Mouse (Mus musculus): ENCODE measurements around the gene Lrfn1. TPM values are rescaled to one million over a fixed set of nuclear protein-coding genes. Genes with fewer than 3 reads are reported as not detected.

The Lrfn1 gene
- polyA plus RNA-seq, 1 experiment from 2014 or later, result 0.15 TPM

Other genes with a start within 250 kb of the Lrfn1 start
- gene Eid2, start 184.1 kb upstream of the Lrfn1 start, polyA plus RNA-seq (2015; fragmentation: Nextera tagmentation; extraction: Ambion mirVana), result 0.28 and 0.40 TPM in 2 replicates
- gene Eid2b, start 174.2 kb upstream of the Lrfn1 start, polyA plus RNA-seq (2015; fragmentation: Nextera tagmentation; extraction: Ambion mirVana), result 2.5 and 2.6 TPM in 2 replicates
- gene Selenov, start 160.8 kb upstream of the Lrfn1 start, polyA plus RNA-seq (2015; fragmentation: Nextera tagmentation; extraction: Ambion mirVana), result not detected in 2 replicates
- gene Dll3, start 149.7 kb upstream of the Lrfn1 start, polyA plus RNA-seq (2015; fragmentation: Nextera tagmentation; extraction: Ambion mirVana), result 0.06 and 0.07 TPM in 2 replicates
- gene Timm50, start 139.9 kb upstream of the Lrfn1 start, polyA plus RNA-seq (2015; fragmentation: Nextera tagmentation; extraction: Ambion mirVana), result 114 and 118 TPM in 2 replicates
- 35.2 and 42.8 TPM in 2 replicates for gene Supt5, start 113.2 kb upstream of the Lrfn1 start, polyA plus RNA-seq (2015; fragmentation: Nextera tagmentation; extraction: Ambion mirVana)
- gene Rps16, start 101.3 kb upstream of the Lrfn1 start, polyA plus RNA-seq (2015; fragmentation: Nextera tagmentation; extraction: Ambion mirVana), result 937 and 964 TPM in 2 replicates
- 4.9 and 5.0 TPM in 2 replicates for gene Plekhg2, start 79.4 kb upstream of the Lrfn1 start, polyA plus RNA-seq (2015; fragmentation: Nextera tagmentation; extraction: Ambion mirVana)
- gene Zfp36, start 71.7 kb upstream of the Lrfn1 start, polyA plus RNA-seq (2015; fragmentation: Nextera tagmentation; extraction: Ambion mirVana), result 4.7 and 6.3 TPM in 2 replicates
- 28.1 and 31.8 TPM in 2 replicates for gene Med29, start 59.3 kb upstream of the Lrfn1 start, polyA plus RNA-seq (2015; fragmentation: Nextera tagmentation; extraction: Ambion mirVana)
- gene Paf1, start 59.0 kb upstream of the Lrfn1 start, polyA plus RNA-seq (2015; fragmentation: Nextera tagmentation; extraction: Ambion mirVana), result 30.7 and 33.4 TPM in 2 replicates
- 32.1 and 32.9 TPM in 2 replicates for gene Gmfg, start 14.5 kb upstream of the Lrfn1 start, polyA plus RNA-seq (2015; fragmentation: Nextera tagmentation; extraction: Ambion mirVana)
- not detected in 2 replicates for gene Ifnl2, start 58.5 kb downstream of the Lrfn1 start, polyA plus RNA-seq (2015; fragmentation: Nextera tagmentation; extraction: Ambion mirVana)
- not detected in 2 replicates for gene Ifnl3, start 70.9 kb downstream of the Lrfn1 start, polyA plus RNA-seq (2015; fragmentation: Nextera tagmentation; extraction: Ambion mirVana)
- gene Sycn, start 88.9 kb downstream of the Lrfn1 start, polyA plus RNA-seq (2015; fragmentation: Nextera tagmentation; extraction: Ambion mirVana), result not detected in 2 replicates
- gene Nccrp1, start 95.3 kb downstream of the Lrfn1 start, polyA plus RNA-seq (2015; fragmentation: Nextera tagmentation; extraction: Ambion mirVana), result not detected in 2 replicates
- 4.1 and 5.8 TPM in 2 replicates for gene Samd4b, start 146.2 kb downstream of the Lrfn1 start, polyA plus RNA-seq (2015; fragmentation: Nextera tagmentation; extraction: Ambion mirVana)
- gene Pak4, start 146.2 kb downstream of the Lrfn1 start, polyA plus RNA-seq (2015; fragmentation: Nextera tagmentation; extraction: Ambion mirVana), result 16.2 and 18.5 TPM in 2 replicates
- gene Acp7, start 179.4 kb downstream of the Lrfn1 start, polyA plus RNA-seq (2015; fragmentation: Nextera tagmentation; extraction: Ambion mirVana), result not detected in 2 replicates
- 0.29 and 0.32 TPM in 2 replicates for gene Fbxo27, start 240.9 kb downstream of the Lrfn1 start, polyA plus RNA-seq (2015; fragmentation: Nextera tagmentation; extraction: Ambion mirVana)